In the genomic region with DNA sequence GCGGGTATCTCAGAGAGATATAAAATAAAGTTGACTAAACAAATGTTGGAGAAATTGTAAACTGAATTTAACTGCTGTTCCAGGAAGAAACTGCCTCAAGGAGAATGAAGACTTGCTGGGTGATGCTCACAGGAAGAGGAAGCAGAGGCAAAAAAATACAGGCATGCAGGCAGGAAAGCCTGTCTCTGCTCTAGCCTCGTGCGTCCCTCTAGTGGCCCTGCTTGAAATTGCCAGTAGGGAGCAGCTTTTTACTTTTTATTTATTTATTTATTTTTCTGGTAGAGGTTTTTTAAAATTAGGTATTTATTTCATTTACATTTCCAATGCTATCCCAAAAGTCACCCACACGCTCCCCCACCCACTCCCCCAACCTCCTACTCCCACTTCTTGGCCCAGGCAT, we compare ENCODE assay signal across 9 mouse cellular contexts.
A peak's percentile ranks its signal among the peaks of the same experiment; 100 is the strongest.
DNase-seq lines count a peak whose midpoint lies in the region; ATAC-seq and TF ChIP-seq lines count a peak whose summit lies in the region.
"Had no signal": no experiment of that assay in that cellular context is flagged by ENCODE, and none has a peak within 500 bp of the region (broad histone marks: within the 10 kb centered on the region; RNA-seq: fewer than 3 reads in every experiment).

No protein-coding gene starts in this region.

- 24% methylated on average over 4 of the region's 4 CpGs for WGBS in lung, embryonic 14.5 days
- 40% methylated on average over 4 of the region's 4 CpGs for WGBS in hindbrain, embryonic 16.5 days
- WGBS in limb, embryonic 11.5 days = 38% methylated on average over 4 of the region's 4 CpGs

- H3K4me3 ChIP-seq in lung, embryonic 14.5 days (ENCODE audit: low read depth, low read length) = no peak overlapping the region
- no peak overlapping the region for H3K4me3 ChIP-seq in hindbrain, embryonic 16.5 days (ENCODE audit: low read length)
- H3K4me3 ChIP-seq in limb, embryonic 11.5 days (ENCODE audit: low read depth, low read length) = no peak overlapping the region
- H3K4me3 ChIP-seq: neural tube, embryonic 13.5 days had no signal

- peak; percentile 76 for DNase-seq in lung, embryonic 14.5 days
- DNase-seq in lung, postnatal 25 days (ENCODE audit: low spot score) = no peak
- DNase-seq in adrenal gland, adult 8-10 months = peak; percentile 8
- peak; percentile 82 for DNase-seq in embryo, embryonic 10 days (ENCODE audit: low spot score)
- peak; percentile 66 for DNase-seq in limb, embryonic 11.5 days (ENCODE audit: low spot score)
- peak; percentile 25 to 39 for DNase-seq in right cerebral cortex, postnatal 36 days (ENCODE audit: low spot score in 2 of 2)
- DNase-seq in spleen, postnatal 14 days (ENCODE audit: low spot score in 2 of 2) = no peak

- ATAC-seq in lung, embryonic 14.5 days (ENCODE audit: insufficient read depth) = no peak
- 0 out of 2 replicates have a peak, but pooled peaks have one; percentile 72 for ATAC-seq in hindbrain, embryonic 16.5 days
- ATAC-seq in limb, embryonic 11.5 days (ENCODE audit: insufficient number of reproducible peaks, low FRiP score, low TSS enrichment, low read depth) = no peak

- no peaks in the 10 kb centered on the region for H3K4me1 ChIP-seq in lung, embryonic 14.5 days (ENCODE audit: insufficient read depth)
- no peaks in the 10 kb centered on the region for H3K4me1 ChIP-seq in hindbrain, embryonic 16.5 days (ENCODE audit: control insufficient read depth, insufficient read depth, low read depth, low read length)
- no peaks in the 10 kb centered on the region for H3K4me1 ChIP-seq in limb, embryonic 11.5 days (ENCODE audit: control insufficient read depth, insufficient read depth, low read length)
- H3K4me1 ChIP-seq: neural tube, embryonic 13.5 days had no signal

- H3K36me3 ChIP-seq in lung, embryonic 14.5 days (ENCODE audit: insufficient read depth) = no peaks in the 10 kb centered on the region
- H3K36me3 ChIP-seq in hindbrain, embryonic 16.5 days (ENCODE audit: control insufficient read depth, insufficient read depth, low read length) = no peaks in the 10 kb centered on the region
- H3K36me3 ChIP-seq in limb, embryonic 11.5 days (ENCODE audit: control insufficient read depth, insufficient read depth, low read length) = no peaks in the 10 kb centered on the region
- H3K36me3 ChIP-seq: neural tube, embryonic 13.5 days had no signal

- H3K4me2 ChIP-seq in lung, embryonic 14.5 days = no peak overlapping the region
- no peak overlapping the region for H3K4me2 ChIP-seq in hindbrain, embryonic 16.5 days (ENCODE audit: low read length)
- no peak overlapping the region for H3K4me2 ChIP-seq in limb, embryonic 11.5 days (ENCODE audit: low read depth, severe bottlenecking)
- H3K4me2 ChIP-seq: neural tube, embryonic 13.5 days had no signal

- no peaks in the 10 kb centered on the region for H3K9me3 ChIP-seq in lung, embryonic 14.5 days (ENCODE audit: low read depth, low read length)
- H3K9me3 ChIP-seq in hindbrain, embryonic 16.5 days (ENCODE audit: control insufficient read depth, low read length) = no peaks in the 10 kb centered on the region
- no peaks in the 10 kb centered on the region for H3K9me3 ChIP-seq in limb, embryonic 11.5 days (ENCODE audit: control insufficient read depth, low read length)
- H3K9me3 ChIP-seq: neural tube, embryonic 13.5 days had no signal

- no peak overlapping the region for H3K9ac ChIP-seq in lung, embryonic 14.5 days
- H3K9ac ChIP-seq in hindbrain, embryonic 16.5 days (ENCODE audit: low read depth, low read length) = no peak overlapping the region
- H3K9ac ChIP-seq in limb, embryonic 11.5 days (ENCODE audit: low read length) = no peak overlapping the region
- H3K9ac ChIP-seq: neural tube, embryonic 13.5 days had no signal

- no peaks in the 10 kb centered on the region for H3K27me3 ChIP-seq in lung, embryonic 14.5 days (ENCODE audit: insufficient read depth, low read length)
- no peaks in the 10 kb centered on the region for H3K27me3 ChIP-seq in hindbrain, embryonic 16.5 days (replicated peaks; ENCODE audit: control insufficient read depth, insufficient read depth, low read length)
- no peaks in the 10 kb centered on the region for H3K27me3 ChIP-seq in limb, embryonic 11.5 days (ENCODE audit: control insufficient read depth, insufficient read depth, low read length)
- H3K27me3 ChIP-seq: neural tube, embryonic 13.5 days had no signal

- no peak overlapping the region for H3K27ac ChIP-seq in lung, embryonic 14.5 days (ENCODE audit: low read depth)
- no peak overlapping the region for H3K27ac ChIP-seq in hindbrain, embryonic 16.5 days (ENCODE audit: low read depth, low read length)
- no peak overlapping the region for H3K27ac ChIP-seq in limb, embryonic 11.5 days (replicated peaks; ENCODE audit: low read depth, low read length)
- H3K27ac ChIP-seq: neural tube, embryonic 13.5 days had no signal

- peak; percentile 64 for TF ChIP-seq CTCF in lung, embryonic 14.5 days (IDR thresholded peaks at IDR 0.05; ENCODE audit: low read depth)

Comparison
In these comparisons a context has a peak if more than half of its experiments do, and no peak if none do; other contexts are left out.
1. DNase-seq: peak in lung, embryonic 14.5 days (single experiment), adrenal gland, adult 8-10 months (single experiment), embryo, embryonic 10 days (single experiment), limb, embryonic 11.5 days (single experiment) and right cerebral cortex, postnatal 36 days (2 of 2); none in lung, postnatal 25 days (single experiment) and spleen, postnatal 14 days (0 of 2).